Mouse (Mus musculus): Measurements from ENCODE around the gene Dnajc21. TPM values are rescaled to one million over a fixed set of nuclear protein-coding genes. Genes with fewer than 3 reads are reported as not detected.
A peak's percentile ranks its signal among the peaks of the same experiment; 100 is the strongest.

Dnajc21 gene
- polyA plus RNA-seq, 1 experiment: 1.9 TPM

GRCm38 (mm10) chr15:10447102-10447501 is 23.2 kb downstream of the Dnajc21 start:
- 84% methylated on average over 3 of the region's 3 CpGs for WGBS
- Histone ChIP-seq H3K4me1 (ENCODE audit: control insufficient read depth, insufficient read depth, low read length) (no peaks in the 10 kb centered on the region), H3K4me3 (replicated peaks; ENCODE audit: extremely low read depth, low read depth, low read length) (no peak overlapping the region)
- TF ChIP-seq CTCF (IDR thresholded peaks at IDR 0.05; ENCODE audit: insufficient read depth, low read length): no peak
- no peak for TF ChIP-seq POLR2A (IDR thresholded peaks at IDR 0.05; ENCODE audit: borderline replicate concordance, extremely low read depth, low read depth, low read length)
- DNase-seq: no peak

GRCm38 (mm10) chr15:10442275-10442674 is 28.0 kb downstream of the Dnajc21 start:
- Histone ChIP-seq H3K4me1 (ENCODE audit: control insufficient read depth, insufficient read depth, low read length) (no peaks in the 10 kb centered on the region), H3K4me3 (replicated peaks; ENCODE audit: extremely low read depth, low read depth, low read length) (no peak overlapping the region)
- DNase-seq: no peak
- 64% methylated on average over 1 of the region's 1 CpGs for WGBS
- TF ChIP-seq POLR2A (IDR thresholded peaks at IDR 0.05; ENCODE audit: borderline replicate concordance, extremely low read depth, low read depth, low read length) (no peak), CTCF (IDR thresholded peaks at IDR 0.05; ENCODE audit: insufficient read depth, low read length) (no peak)

GRCm38 (mm10) chr15:10441493-10441892 is 28.8 kb downstream of the Dnajc21 start:
- H3K4me3 ChIP-seq (replicated peaks; ENCODE audit: extremely low read depth, low read depth, low read length): no peak overlapping the region
- no peaks in the 10 kb centered on the region for H3K4me1 ChIP-seq (ENCODE audit: control insufficient read depth, insufficient read depth, low read length)
- DNase-seq: no peak
- TF ChIP-seq POLR2A (IDR thresholded peaks at IDR 0.05; ENCODE audit: borderline replicate concordance, extremely low read depth, low read depth, low read length) (no peak), CTCF (IDR thresholded peaks at IDR 0.05; ENCODE audit: insufficient read depth, low read length) (no peak)
- 80% methylated on average over 9 of the region's 9 CpGs for WGBS

GRCm38 (mm10) chr15:10439963-10440362 is 30.4 kb downstream of the Dnajc21 start:
- WGBS: 73% methylated on average over 6 of the region's 6 CpGs
- 0 out of 2 replicates have a peak, but pooled peaks have one; percentile 7 for TF ChIP-seq CTCF (IDR thresholded peaks at IDR 0.05; ENCODE audit: insufficient read depth, low read length)
- TF ChIP-seq POLR2A (IDR thresholded peaks at IDR 0.05; ENCODE audit: borderline replicate concordance, extremely low read depth, low read depth, low read length): no peak
- H3K4me1 ChIP-seq (ENCODE audit: control insufficient read depth, insufficient read depth, low read length): no peaks in the 10 kb centered on the region
- DNase-seq: no peak
- no peak overlapping the region for H3K4me3 ChIP-seq (replicated peaks; ENCODE audit: extremely low read depth, low read depth, low read length)

- H3K4me1 ChIP-seq (ENCODE audit: control insufficient read depth, insufficient read depth, low read length): no peaks in the 10 kb centered on the region
- no peak for TF ChIP-seq CTCF (IDR thresholded peaks at IDR 0.05; ENCODE audit: insufficient read depth, low read length)
- DNase-seq: no peak
- no peak overlapping the region for H3K4me3 ChIP-seq (replicated peaks; ENCODE audit: extremely low read depth, low read depth, low read length)
- 78% methylated on average over 1 of the region's 1 CpGs for WGBS
These were observed 33.4 kb downstream of the Dnajc21 start for GRCm38 (mm10) chr15:10436893-10437292.

- no peak for TF ChIP-seq POLR2A (IDR thresholded peaks at IDR 0.05; ENCODE audit: borderline replicate concordance, extremely low read depth, low read depth, low read length)
- Histone ChIP-seq H3K4me3 (replicated peaks; ENCODE audit: extremely low read depth, low read depth, low read length) (no peak overlapping the region), H3K4me1 (ENCODE audit: control insufficient read depth, insufficient read depth, low read length) (no peaks in the 10 kb centered on the region)
- 92% methylated on average over 13 of the region's 13 CpGs for WGBS
- DNase-seq: no peak
These were observed 43.6 kb downstream of the Dnajc21 start for GRCm38 (mm10) chr15:10426545-10427266.

- H3K4me3 ChIP-seq (replicated peaks; ENCODE audit: extremely low read depth, low read depth, low read length): no peak overlapping the region
- H3K4me1 ChIP-seq (ENCODE audit: control insufficient read depth, insufficient read depth, low read length): no peaks in the 10 kb centered on the region
- no peak for TF ChIP-seq POLR2A (IDR thresholded peaks at IDR 0.05; ENCODE audit: borderline replicate concordance, extremely low read depth, low read depth, low read length)
- no peak for TF ChIP-seq CTCF (IDR thresholded peaks at IDR 0.05; ENCODE audit: insufficient read depth, low read length)
- DNase-seq: no peak
- 89% methylated on average over 6 of the region's 6 CpGs for WGBS
These were observed 44.2 kb downstream of the Dnajc21 start for GRCm38 (mm10) chr15:10426124-10426523.

- Histone ChIP-seq H3K4me1 (ENCODE audit: control insufficient read depth, insufficient read depth, low read length) (no peaks in the 10 kb centered on the region), H3K4me3 (replicated peaks; ENCODE audit: extremely low read depth, low read depth, low read length) (no peak overlapping the region)
- WGBS: 87% methylated on average over 1 of the region's 1 CpGs
- no peak for TF ChIP-seq CTCF (IDR thresholded peaks at IDR 0.05; ENCODE audit: insufficient read depth, low read length)
- no peak for TF ChIP-seq POLR2A (IDR thresholded peaks at IDR 0.05; ENCODE audit: borderline replicate concordance, extremely low read depth, low read depth, low read length)
- no peak for DNase-seq
These were observed 48.6 kb downstream of the Dnajc21 start for GRCm38 (mm10) chr15:10421785-10422144.

- no peak for DNase-seq
- Histone ChIP-seq H3K4me1 (ENCODE audit: control insufficient read depth, insufficient read depth, low read length) (no peaks in the 10 kb centered on the region), H3K4me3 (replicated peaks; ENCODE audit: extremely low read depth, low read depth, low read length) (no peak overlapping the region)
- TF ChIP-seq POLR2A (IDR thresholded peaks at IDR 0.05; ENCODE audit: borderline replicate concordance, extremely low read depth, low read depth, low read length): no peak
- no peak for TF ChIP-seq CTCF (IDR thresholded peaks at IDR 0.05; ENCODE audit: insufficient read depth, low read length)
- 46% methylated on average over 7 of the region's 7 CpGs for WGBS
These were observed 49.1 kb downstream of the Dnajc21 start for GRCm38 (mm10) chr15:10421138-10421784.

GRCm38 (mm10) chr15:10413656-10414055 is 56.7 kb downstream of the Dnajc21 start:
- Histone ChIP-seq H3K4me1 (ENCODE audit: control insufficient read depth, insufficient read depth, low read length) (no peaks in the 10 kb centered on the region), H3K4me3 (replicated peaks; ENCODE audit: extremely low read depth, low read depth, low read length) (no peak overlapping the region)
- 77% methylated on average over 6 of the region's 6 CpGs for WGBS
- DNase-seq: no peak
- TF ChIP-seq POLR2A (IDR thresholded peaks at IDR 0.05; ENCODE audit: borderline replicate concordance, extremely low read depth, low read depth, low read length) (no peak), CTCF (IDR thresholded peaks at IDR 0.05; ENCODE audit: insufficient read depth, low read length) (no peak)
